Mouse (Mus musculus): ENCODE data around the gene Zbtb17. TPM values are rescaled to one million over a fixed set of nuclear protein-coding genes. Genes with fewer than 3 reads are reported as not detected.
A peak's percentile ranks its signal among the peaks of the same experiment; 100 is the strongest.

Gene Zbtb17
- total and polyA plus RNA-seq, 2 experiments from 2014 or later = 30.1 to 34.4 TPM

DNA sequence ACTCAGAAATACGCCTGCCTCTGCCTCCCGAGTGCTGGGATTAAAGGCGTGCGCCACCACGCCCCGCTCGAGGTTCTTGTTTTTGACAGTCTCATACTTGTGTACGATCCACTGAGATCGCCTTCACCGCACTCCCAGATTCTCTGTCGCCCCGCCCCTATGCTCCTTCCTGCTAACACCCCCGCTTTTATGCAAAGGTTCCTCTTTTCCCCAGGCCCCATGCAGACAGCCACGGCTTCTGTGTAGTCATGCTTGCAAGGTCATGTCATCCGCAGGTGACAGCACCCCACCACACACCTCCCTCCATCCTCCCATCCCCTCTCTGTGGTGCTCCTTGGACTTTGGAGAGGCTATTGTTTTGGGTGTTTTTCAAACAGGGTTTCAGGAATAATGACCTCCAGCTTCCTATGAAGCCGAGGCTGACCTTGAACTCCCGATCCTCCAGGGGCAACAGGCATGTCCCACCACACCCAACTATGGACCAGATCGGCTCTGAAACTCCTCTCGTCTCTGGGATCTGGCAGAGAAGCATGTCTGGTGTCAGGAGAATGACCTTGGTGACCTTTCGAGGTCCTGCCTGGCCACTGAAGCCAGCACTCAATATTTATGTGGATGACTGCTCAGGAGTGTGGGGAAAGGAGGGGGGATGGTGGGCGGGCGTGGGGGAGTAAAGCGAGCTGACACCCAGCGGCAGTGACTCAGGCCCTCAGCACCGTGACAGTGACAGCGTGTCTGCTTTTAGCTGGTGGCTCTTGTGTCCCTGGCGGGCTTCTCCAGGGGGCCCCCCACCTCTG, 24.9 kb upstream of the Zbtb17 start:
- WGBS = 67% methylated on average over 27 of the region's 27 CpGs

DNA sequence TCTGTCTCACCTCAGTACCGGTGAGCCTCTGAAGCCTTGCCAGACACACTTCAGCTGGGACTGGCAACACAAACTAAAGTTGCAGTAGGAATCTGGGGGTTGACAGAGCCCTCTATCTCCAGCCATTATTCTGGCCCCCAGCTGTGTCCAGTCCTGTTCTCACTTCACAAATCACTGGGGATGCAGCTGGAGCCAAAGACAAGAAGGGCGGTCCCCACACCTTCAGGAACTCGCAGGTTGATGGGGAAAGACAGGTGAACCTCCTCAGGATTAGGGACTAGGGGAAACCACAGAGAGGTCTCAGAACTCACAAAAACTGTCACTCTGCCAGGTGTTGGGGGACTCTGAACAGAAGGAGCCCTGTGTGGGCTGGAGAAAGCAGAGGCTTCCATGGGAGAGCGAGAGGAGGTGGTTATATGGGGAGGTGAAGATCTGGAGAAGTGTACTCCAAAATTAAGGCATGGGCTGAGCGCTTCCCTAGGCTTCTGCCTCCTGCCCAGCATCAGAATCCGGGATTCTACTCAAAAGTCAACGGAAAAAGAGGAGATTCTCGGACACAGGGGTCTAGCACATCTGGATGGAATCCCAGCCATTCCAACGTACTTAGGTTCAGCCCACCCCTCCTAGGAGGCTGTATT, 24.1 kb upstream of the Zbtb17 start, which contains the start of gene Hspb7:
Hspb7 (plus strand) TSS at position 588 of the 638 bp plus-strand sequence.
- no peak within 1 kb of the TSS for H3K4me3 ChIP-seq (ENCODE audit: low read depth, low read length)
- no peaks in the 10 kb centered on the region for H3K4me1 ChIP-seq (ENCODE audit: insufficient read depth, low read length)
- no peak for TF ChIP-seq CTCF (IDR thresholded peaks at IDR 0.05)
- 61% methylated on average over 9 of the region's 9 CpGs for WGBS
- DNase-seq (ENCODE audit: low spot score) (no peak), ATAC-seq (ENCODE audit: low FRiP score) (no peak)
- no peak within 1 kb of the TSS for H3K27ac ChIP-seq (ENCODE audit: low read depth, low read length)
- no peaks in the 10 kb centered on the region for H3K27me3 ChIP-seq (ENCODE audit: insufficient read depth, low read length)
- H3K4me2 ChIP-seq (ENCODE audit: low read depth, low read length, poor library complexity, severe bottlenecking) = no peak within 1 kb of the TSS
- H3K9me3 ChIP-seq (ENCODE audit: low read length) = no peaks in the 10 kb centered on the region
- H3K36me3 ChIP-seq (ENCODE audit: insufficient read depth, low read length) = no peaks in the 10 kb centered on the region
- 0 out of 2 replicates have a peak within 1 kb of the TSS, but pooled peaks have one; percentile 8 for H3K9ac ChIP-seq (replicated peaks; ENCODE audit: low read length, poor library complexity, severe bottlenecking)

More for the DNA sequence above, 24.9 kb upstream of the Zbtb17 start:
- Histone ChIP-seq H3K9me3 (ENCODE audit: low read length) (no peaks in the 10 kb centered on the region), H3K27me3 (ENCODE audit: insufficient read depth, low read length) (no peaks in the 10 kb centered on the region), H3K4me1 (ENCODE audit: insufficient read depth, low read length) (no peaks in the 10 kb centered on the region), H3K4me2 (ENCODE audit: low read depth, low read length, poor library complexity, severe bottlenecking) (no peak overlapping the region), H3K36me3 (ENCODE audit: insufficient read depth, low read length) (no peaks in the 10 kb centered on the region), H3K9ac (replicated peaks; ENCODE audit: low read length, poor library complexity, severe bottlenecking) (no peak overlapping the region), H3K4me3 (ENCODE audit: low read depth, low read length) (no peak overlapping the region), H3K27ac (ENCODE audit: low read depth, low read length) (no peak overlapping the region)
- ATAC-seq (ENCODE audit: low FRiP score) (no peak), DNase-seq (ENCODE audit: low spot score) (no peak)
- no peak for TF ChIP-seq CTCF (IDR thresholded peaks at IDR 0.05)

DNA sequence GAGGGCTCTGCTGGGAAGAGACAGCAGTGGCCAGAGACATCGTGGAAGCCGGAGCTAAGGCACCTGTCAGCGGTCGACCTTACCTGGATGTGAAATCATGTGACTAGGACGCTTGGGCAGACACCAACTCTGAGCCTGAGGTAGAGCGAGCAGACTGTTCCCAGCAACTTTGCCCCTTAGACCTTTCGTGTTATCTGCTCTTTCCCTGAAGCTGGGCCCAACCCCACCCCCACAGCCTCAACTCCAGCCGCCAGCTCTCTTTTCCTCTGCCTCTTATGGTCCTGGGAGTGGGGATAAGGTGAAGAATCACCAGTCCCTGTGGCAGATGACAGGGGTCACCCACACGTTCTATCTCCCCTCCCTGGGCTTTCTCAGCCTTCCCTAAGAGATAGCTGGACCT, 23.6 kb upstream of the Zbtb17 start:
- ATAC-seq (ENCODE audit: low FRiP score) = no peak
- Histone ChIP-seq H3K4me3 (ENCODE audit: low read depth, low read length) (no peak overlapping the region), H3K9me3 (ENCODE audit: low read length) (no peaks in the 10 kb centered on the region), H3K27ac (ENCODE audit: low read depth, low read length) (no peak overlapping the region), H3K27me3 (ENCODE audit: insufficient read depth, low read length) (no peaks in the 10 kb centered on the region), H3K36me3 (ENCODE audit: insufficient read depth, low read length) (no peaks in the 10 kb centered on the region), H3K4me2 (ENCODE audit: low read depth, low read length, poor library complexity, severe bottlenecking) (no peak overlapping the region), H3K9ac (replicated peaks; ENCODE audit: low read length, poor library complexity, severe bottlenecking) (no peak overlapping the region), H3K4me1 (ENCODE audit: insufficient read depth, low read length) (no peaks in the 10 kb centered on the region)
- 57% methylated on average over 9 of the region's 9 CpGs for WGBS
- no peak for DNase-seq (ENCODE audit: low spot score)
- TF ChIP-seq CTCF (IDR thresholded peaks at IDR 0.05) = no peak

DNA sequence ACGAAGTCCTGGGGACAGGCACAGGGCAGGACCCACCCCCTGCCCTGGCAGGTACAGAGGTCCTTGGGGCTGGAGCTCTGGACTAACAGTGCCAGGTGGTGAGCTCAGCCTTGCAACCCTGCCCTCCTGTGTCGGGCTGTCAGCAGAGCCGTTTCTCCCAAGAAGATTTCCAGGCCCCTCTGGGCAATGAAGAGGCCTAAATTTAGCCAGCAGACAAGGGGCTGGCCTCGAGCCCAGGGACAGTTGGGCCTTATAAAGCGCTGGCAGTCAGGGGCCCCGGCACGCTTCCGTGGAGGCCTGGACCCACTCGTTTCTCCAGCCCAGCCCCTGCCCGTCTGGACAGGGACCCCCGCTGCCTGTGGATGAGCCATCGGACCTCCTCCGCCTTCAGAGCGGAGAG, 23.0 kb upstream of the Zbtb17 start:
- H3K27ac ChIP-seq (ENCODE audit: low read depth, low read length) = no peak overlapping the region
- TF ChIP-seq CTCF (IDR thresholded peaks at IDR 0.05) = no peak
- no peaks in the 10 kb centered on the region for H3K27me3 ChIP-seq (ENCODE audit: insufficient read depth, low read length)
- no peaks in the 10 kb centered on the region for H3K4me1 ChIP-seq (ENCODE audit: insufficient read depth, low read length)
- H3K4me3 ChIP-seq (ENCODE audit: low read depth, low read length) = no peak overlapping the region
- WGBS = 60% methylated on average over 14 of the region's 14 CpGs
- DNase-seq (ENCODE audit: low spot score) = peak; percentile 42
- no peak overlapping the region for H3K4me2 ChIP-seq (ENCODE audit: low read depth, low read length, poor library complexity, severe bottlenecking)
- no peak for ATAC-seq (ENCODE audit: low FRiP score)
- no peaks in the 10 kb centered on the region for H3K36me3 ChIP-seq (ENCODE audit: insufficient read depth, low read length)
- H3K9me3 ChIP-seq (ENCODE audit: low read length) = no peaks in the 10 kb centered on the region
- H3K9ac ChIP-seq (replicated peaks; ENCODE audit: low read length, poor library complexity, severe bottlenecking) = 0 out of 2 replicates have a peak overlapping the region, but pooled peaks have one; percentile 8

DNA sequence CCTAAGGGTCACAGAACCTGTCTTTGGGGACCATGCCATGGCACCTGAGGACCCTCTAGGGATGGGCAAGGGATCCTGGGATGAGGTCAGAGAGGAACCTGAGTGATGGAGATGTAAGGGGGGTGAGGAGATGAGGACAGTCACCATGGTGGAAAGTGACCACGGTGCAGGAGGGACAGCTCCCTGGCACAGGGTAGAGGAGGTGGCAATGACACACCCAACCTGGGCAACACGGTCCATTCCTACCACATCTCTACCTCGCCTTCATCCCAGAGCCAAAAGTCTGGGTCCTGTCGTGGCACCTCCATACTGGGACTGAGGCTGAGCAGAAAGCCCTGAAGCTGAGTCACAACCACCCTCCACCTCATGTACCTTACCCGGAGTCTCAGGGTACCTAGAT, 21.6 kb upstream of the Zbtb17 start:
- Histone ChIP-seq H3K27me3 (ENCODE audit: insufficient read depth, low read length) (no peaks in the 10 kb centered on the region), H3K4me1 (ENCODE audit: insufficient read depth, low read length) (no peaks in the 10 kb centered on the region), H3K9ac (replicated peaks; ENCODE audit: low read length, poor library complexity, severe bottlenecking) (no peak overlapping the region), H3K9me3 (ENCODE audit: low read length) (no peaks in the 10 kb centered on the region), H3K27ac (ENCODE audit: low read depth, low read length) (no peak overlapping the region), H3K4me2 (ENCODE audit: low read depth, low read length, poor library complexity, severe bottlenecking) (no peak overlapping the region), H3K36me3 (ENCODE audit: insufficient read depth, low read length) (no peaks in the 10 kb centered on the region), H3K4me3 (ENCODE audit: low read depth, low read length) (no peak overlapping the region)
- no peak for ATAC-seq (ENCODE audit: low FRiP score)
- no peak for DNase-seq (ENCODE audit: low spot score)
- TF ChIP-seq CTCF (IDR thresholded peaks at IDR 0.05) = no peak
- WGBS = 76% methylated on average over 5 of the region's 5 CpGs

DNA sequence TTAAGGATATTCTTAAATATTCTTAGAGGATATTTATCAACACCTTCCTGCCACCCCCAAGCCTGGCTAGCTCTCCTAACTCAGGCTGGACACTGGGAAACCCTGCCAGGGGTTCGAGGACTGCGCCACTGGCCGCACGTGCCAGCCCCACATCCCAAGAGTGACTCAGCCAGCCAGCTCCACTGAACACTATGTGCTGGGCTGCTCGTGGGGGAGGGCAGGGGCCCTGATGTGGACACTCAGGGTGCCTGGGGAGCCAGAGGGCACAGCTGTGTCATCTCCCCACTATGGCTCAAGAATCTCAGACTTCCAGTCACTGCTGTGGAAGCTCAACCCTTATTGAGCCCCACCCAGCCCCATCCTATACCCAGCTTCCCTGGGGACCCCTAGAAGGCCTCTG, 21.2 kb upstream of the Zbtb17 start:
- Histone ChIP-seq H3K27ac (ENCODE audit: low read depth, low read length) (no peak overlapping the region), H3K36me3 (ENCODE audit: insufficient read depth, low read length) (no peaks in the 10 kb centered on the region), H3K4me2 (ENCODE audit: low read depth, low read length, poor library complexity, severe bottlenecking) (no peak overlapping the region), H3K9ac (replicated peaks; ENCODE audit: low read length, poor library complexity, severe bottlenecking) (no peak overlapping the region), H3K27me3 (ENCODE audit: insufficient read depth, low read length) (no peaks in the 10 kb centered on the region), H3K4me3 (ENCODE audit: low read depth, low read length) (no peak overlapping the region), H3K9me3 (ENCODE audit: low read length) (no peaks in the 10 kb centered on the region), H3K4me1 (ENCODE audit: insufficient read depth, low read length) (no peaks in the 10 kb centered on the region)
- no peak for ATAC-seq (ENCODE audit: low FRiP score)
- WGBS = 77% methylated on average over 5 of the region's 5 CpGs
- no peak for DNase-seq (ENCODE audit: low spot score)
- TF ChIP-seq CTCF (IDR thresholded peaks at IDR 0.05) = no peak
